Mouse (Mus musculus) forebrain, embryonic 12.5 days (tissue): ENCODE data around the gene Lrrc8c. TPM values are rescaled to one million over a fixed set of nuclear protein-coding genes. Genes with fewer than 3 reads are reported as not detected.

Experiments
- ATAC-seq: fragments of 200-750 bp; cut with Nextera tagmentation; 2 replicates; pipeline ENCODE4 v1.8.0; 2017; ENCODE audit warnings: moderate TSS enrichment; ENCODE audit not compliant: low FRiP score
- H3K27ac ChIP-seq: fragments of 300-500 bp; sonication (generic); 2 replicates; pipeline ENCODE4 v1.5.1; 2016; ENCODE audit warnings: mild to moderate bottlenecking
- H3K27me3 ChIP-seq: fragments of 300-500 bp; sonication (generic); 2 replicates; pipeline ENCODE4 v1.6.1; 2016; ENCODE audit warnings: mild to moderate bottlenecking
- H3K36me3 ChIP-seq: fragments of 300-500 bp; sonication (generic); replicated peaks from 2 replicates; pipeline ENCODE4 v1.6.1; 2016; ENCODE audit warnings: mild to moderate bottlenecking
- H3K4me1 ChIP-seq: fragments of 300-500 bp; sonication (generic); 2 replicates; pipeline ENCODE4 v1.6.1; 2016
- H3K4me2 ChIP-seq: fragments of 300-500 bp; sonication (generic); 2 replicates; pipeline ENCODE4 v1.6.1; 2016; ENCODE audit warnings: mild to moderate bottlenecking, moderate library complexity
- H3K4me3 ChIP-seq: fragments of 300-500 bp; sonication (generic); replicated peaks from 2 replicates; pipeline ENCODE4 v1.5.1; 2016; ENCODE audit warnings: mild to moderate bottlenecking
- H3K9ac ChIP-seq: fragments of 300-500 bp; sonication (generic); 2 replicates; pipeline ENCODE4 v1.6.1; 2016; ENCODE audit warnings: mild to moderate bottlenecking
- H3K9me3 ChIP-seq: fragments of 300-500 bp; sonication (generic); 2 replicates; pipeline ENCODE4 v1.6.1; 2016
- WGBS: fragments of 180-500 bp; shearing (Covaris S2); methylation state at CpG from one replicate; pipeline ENCODE4 v1.1.7; 2016; 5-methylcytosine and 5-hydroxymethylcytosine counted together
- polyA plus RNA-seq: library from polyadenylated mRNA; unstranded; fragments of >200 nt; fragmentation: Nextera tagmentation; extraction: Ambion mirVana; gene quantifications from 2 replicates; pipeline ENCODE4 v1.2.1, GENCODE M21; 2016

Lrrc8c gene
- polyA plus RNA-seq, 1 experiment from 2014 or later: 13.1 TPM

DNA sequence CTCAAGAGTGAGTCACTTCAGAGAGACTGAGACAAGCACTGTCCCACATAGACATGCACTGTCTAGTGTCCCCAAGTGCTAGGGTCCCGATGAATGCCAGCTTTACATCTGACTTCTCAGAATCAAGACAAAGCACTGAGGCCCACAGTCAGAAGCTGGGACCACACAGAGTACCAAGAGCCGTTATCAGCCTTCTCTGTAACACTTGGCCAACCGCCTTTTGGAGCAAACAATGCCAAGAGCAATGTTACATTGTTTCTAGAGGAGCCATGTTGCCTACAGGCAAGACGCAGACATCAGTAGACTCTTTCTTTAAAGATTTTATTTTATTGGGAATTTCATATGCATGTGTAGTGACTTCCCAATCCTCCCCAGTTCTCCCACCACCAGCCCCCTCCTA is 73.2 kb downstream of the Lrrc8c start:
- ATAC-seq: no peak
- WGBS: 86% methylated on average over 4 of the region's 4 CpGs
- no peak overlapping the region for H3K27ac ChIP-seq
- no peak overlapping the region for H3K4me3 ChIP-seq
- H3K9me3 ChIP-seq: no peaks in the 10 kb centered on the region
- H3K9ac ChIP-seq: no peak overlapping the region
- no peak overlapping the region for H3K4me2 ChIP-seq
- no peaks in the 10 kb centered on the region for H3K36me3 ChIP-seq
- no peaks in the 10 kb centered on the region for H3K27me3 ChIP-seq
- H3K4me1 ChIP-seq: peaks cover 4% of the 10 kb centered on the region

GRCm38 (mm10) chr5:105593630-105594029 is 74.4 kb downstream of the Lrrc8c start:
- no peak overlapping the region for H3K4me2 ChIP-seq
- no peak overlapping the region for H3K27ac ChIP-seq
- no peaks in the 10 kb centered on the region for H3K36me3 ChIP-seq
- WGBS: 94% methylated on average over 9 of the region's 9 CpGs
- no peaks in the 10 kb centered on the region for H3K4me1 ChIP-seq
- H3K9me3 ChIP-seq: no peaks in the 10 kb centered on the region
- no peak overlapping the region for H3K9ac ChIP-seq
- no peak for ATAC-seq
- H3K4me3 ChIP-seq: no peak overlapping the region
- H3K27me3 ChIP-seq: no peaks in the 10 kb centered on the region

- no peak for ATAC-seq
- Histone ChIP-seq H3K36me3 (no peaks in the 10 kb centered on the region), H3K4me3 (no peak overlapping the region), H3K4me1 (no peaks in the 10 kb centered on the region), H3K4me2 (no peak overlapping the region), H3K27me3 (no peaks in the 10 kb centered on the region), H3K9me3 (no peaks in the 10 kb centered on the region), H3K9ac (no peak overlapping the region), H3K27ac (no peak overlapping the region)
- WGBS: 82% methylated on average over 9 of the region's 9 CpGs
Measured at GRCm38 (mm10) chr5:105598866-105599265, 79.7 kb downstream of the Lrrc8c start.

GRCm38 (mm10) chr5:105599315-105599714 is 80.1 kb downstream of the Lrrc8c start:
- no peak for ATAC-seq
- no peaks in the 10 kb centered on the region for H3K27me3 ChIP-seq
- H3K27ac ChIP-seq: no peak overlapping the region
- WGBS: 61% methylated on average over 4 of the region's 4 CpGs
- H3K9me3 ChIP-seq: no peaks in the 10 kb centered on the region
- H3K4me3 ChIP-seq: no peak overlapping the region
- no peaks in the 10 kb centered on the region for H3K4me1 ChIP-seq
- H3K9ac ChIP-seq: no peak overlapping the region
- H3K36me3 ChIP-seq: no peaks in the 10 kb centered on the region
- H3K4me2 ChIP-seq: no peak overlapping the region

- Histone ChIP-seq H3K27me3 (no peaks in the 10 kb centered on the region), H3K9me3 (no peaks in the 10 kb centered on the region), H3K4me1 (no peaks in the 10 kb centered on the region), H3K9ac (no peak overlapping the region), H3K4me2 (no peak overlapping the region), H3K27ac (no peak overlapping the region), H3K36me3 (no peaks in the 10 kb centered on the region), H3K4me3 (no peak overlapping the region)
- WGBS: 63% methylated on average over 5 of the region's 5 CpGs
- no peak for ATAC-seq
Measured at GRCm38 (mm10) chr5:105600998-105601397, 81.8 kb downstream of the Lrrc8c start.

DNA sequence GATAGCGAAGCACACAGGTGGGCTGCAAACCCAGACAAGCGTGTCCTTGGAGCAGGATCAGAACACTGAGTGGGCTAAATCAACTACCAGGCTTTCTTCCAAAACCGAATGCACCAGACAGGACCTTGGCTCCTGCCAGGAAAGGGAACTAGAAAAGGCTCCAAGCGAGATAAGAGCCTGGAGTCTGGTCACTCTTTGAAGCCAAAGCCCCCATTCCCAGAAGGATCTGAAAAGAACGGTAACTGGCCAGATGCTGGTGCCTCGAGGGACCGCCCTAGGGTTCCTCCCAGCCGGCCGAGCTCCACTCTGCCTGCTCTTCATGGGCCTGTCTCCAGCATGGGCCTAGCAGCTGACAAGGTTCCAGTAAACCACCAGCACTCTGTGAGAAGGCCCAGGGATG is 83.4 kb downstream of the Lrrc8c start:
- no peak overlapping the region for H3K9ac ChIP-seq
- H3K27me3 ChIP-seq: no peaks in the 10 kb centered on the region
- no peak overlapping the region for H3K4me2 ChIP-seq
- no peaks in the 10 kb centered on the region for H3K9me3 ChIP-seq
- H3K4me3 ChIP-seq: no peak overlapping the region
- no peak overlapping the region for H3K27ac ChIP-seq
- no peak for ATAC-seq
- WGBS: 88% methylated on average over 9 of the region's 9 CpGs
- H3K4me1 ChIP-seq: no peaks in the 10 kb centered on the region
- peaks cover 13% of the 10 kb centered on the region for H3K36me3 ChIP-seq

GRCm38 (mm10) chr5:105605736-105606135 is 86.5 kb downstream of the Lrrc8c start:
- ATAC-seq: no peak
- Histone ChIP-seq H3K36me3 (peaks cover 26% of the 10 kb centered on the region), H3K27ac (no peak overlapping the region), H3K27me3 (no peaks in the 10 kb centered on the region), H3K9ac (no peak overlapping the region), H3K4me3 (no peak overlapping the region), H3K9me3 (no peaks in the 10 kb centered on the region), H3K4me2 (no peak overlapping the region), H3K4me1 (no peaks in the 10 kb centered on the region)
- 55% methylated on average over 9 of the region's 9 CpGs for WGBS

GRCm38 (mm10) chr5:105609683-105610082 is 90.5 kb downstream of the Lrrc8c start:
- no peaks in the 10 kb centered on the region for H3K27me3 ChIP-seq
- WGBS: 79% methylated on average over 12 of the region's 12 CpGs

GRCm38 (mm10) chr5:105613002-105613401 is 93.8 kb downstream of the Lrrc8c start:
- no peak for ATAC-seq
- Histone ChIP-seq H3K9ac (no peak overlapping the region), H3K27me3 (no peaks in the 10 kb centered on the region), H3K4me3 (no peak overlapping the region), H3K4me1 (peaks cover 5% of the 10 kb centered on the region), H3K4me2 (no peak overlapping the region), H3K27ac (no peak overlapping the region), H3K9me3 (no peaks in the 10 kb centered on the region), H3K36me3 (peaks cover 9% of the 10 kb centered on the region)
- WGBS: 72% methylated on average over 9 of the region's 9 CpGs

More at GRCm38 (mm10) chr5:105609683-105610082, 90.5 kb downstream of the Lrrc8c start:
- H3K9me3 ChIP-seq: no peaks in the 10 kb centered on the region
- ATAC-seq: peak; percentile 55; the same call in 1 of the 2 replicates
- peaks cover 5% of the 10 kb centered on the region for H3K4me1 ChIP-seq
- no peak overlapping the region for H3K4me3 ChIP-seq
- H3K9ac ChIP-seq: no peak overlapping the region
- H3K36me3 ChIP-seq: peaks cover 26% of the 10 kb centered on the region
- no peak overlapping the region for H3K27ac ChIP-seq
- no peak overlapping the region for H3K4me2 ChIP-seq

GRCm38 (mm10) chr5:105614000-105614399 is 94.8 kb downstream of the Lrrc8c start:
- H3K9me3 ChIP-seq: no peaks in the 10 kb centered on the region
- H3K27ac ChIP-seq: no peak overlapping the region
- 38% methylated on average over 5 of the region's 5 CpGs for WGBS
- H3K9ac ChIP-seq: no peak overlapping the region
- H3K4me2 ChIP-seq: no peak overlapping the region
- H3K4me1 ChIP-seq: peaks cover 5% of the 10 kb centered on the region
- H3K4me3 ChIP-seq: no peak overlapping the region
- 0 out of 2 replicates have a peak, but pooled peaks have one; percentile 20 for ATAC-seq
- peaks cover 2% of the 10 kb centered on the region; the same call in 1 of the 2 replicates for H3K36me3 ChIP-seq
- no peaks in the 10 kb centered on the region for H3K27me3 ChIP-seq

DNA sequence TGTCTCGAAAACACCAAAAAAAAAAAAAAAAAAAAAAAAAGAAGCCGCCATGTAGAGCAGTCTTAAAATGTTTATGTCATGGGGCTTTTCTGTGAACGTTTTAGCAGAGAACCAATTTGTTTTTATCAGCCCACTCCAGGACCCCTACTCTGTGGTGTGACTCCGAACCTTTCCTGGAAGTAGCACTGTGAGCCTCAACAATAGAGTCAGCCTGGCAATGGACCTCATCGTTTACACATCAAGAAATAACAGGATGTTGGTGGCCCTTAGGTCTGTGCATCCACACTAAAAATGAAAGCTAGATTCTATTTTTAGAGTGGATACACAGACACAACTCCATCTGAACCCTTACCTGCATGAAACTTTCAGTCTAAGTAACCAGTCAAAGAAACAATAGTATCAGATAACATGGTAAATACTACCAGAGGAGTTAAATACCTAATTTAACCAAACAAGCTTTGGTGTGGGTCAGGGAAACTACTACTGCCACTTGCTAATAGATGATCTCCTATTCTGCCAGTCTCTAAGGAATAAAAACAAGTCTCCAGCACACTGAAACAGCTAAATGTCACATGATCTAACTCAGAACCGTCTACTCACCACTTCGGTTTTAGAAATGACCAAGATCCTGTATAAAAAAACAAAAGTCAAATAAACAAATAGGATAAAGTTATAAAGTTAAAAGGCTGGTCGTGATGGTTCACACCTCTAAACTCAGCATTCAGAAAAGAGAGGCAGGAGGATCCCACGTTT is 95.7 kb downstream of the Lrrc8c start:
- H3K27me3 ChIP-seq: no peaks in the 10 kb centered on the region
- H3K4me3 ChIP-seq: no peak overlapping the region
- 86% methylated on average over 9 of the region's 9 CpGs for WGBS
- H3K4me1 ChIP-seq: peaks cover 5% of the 10 kb centered on the region
- no peaks in the 10 kb centered on the region for H3K9me3 ChIP-seq
- no peaks in the 10 kb centered on the region for H3K36me3 ChIP-seq
- no peak overlapping the region for H3K4me2 ChIP-seq
- ATAC-seq: no peak
- H3K9ac ChIP-seq: no peak overlapping the region
- H3K27ac ChIP-seq: no peak overlapping the region

DNA sequence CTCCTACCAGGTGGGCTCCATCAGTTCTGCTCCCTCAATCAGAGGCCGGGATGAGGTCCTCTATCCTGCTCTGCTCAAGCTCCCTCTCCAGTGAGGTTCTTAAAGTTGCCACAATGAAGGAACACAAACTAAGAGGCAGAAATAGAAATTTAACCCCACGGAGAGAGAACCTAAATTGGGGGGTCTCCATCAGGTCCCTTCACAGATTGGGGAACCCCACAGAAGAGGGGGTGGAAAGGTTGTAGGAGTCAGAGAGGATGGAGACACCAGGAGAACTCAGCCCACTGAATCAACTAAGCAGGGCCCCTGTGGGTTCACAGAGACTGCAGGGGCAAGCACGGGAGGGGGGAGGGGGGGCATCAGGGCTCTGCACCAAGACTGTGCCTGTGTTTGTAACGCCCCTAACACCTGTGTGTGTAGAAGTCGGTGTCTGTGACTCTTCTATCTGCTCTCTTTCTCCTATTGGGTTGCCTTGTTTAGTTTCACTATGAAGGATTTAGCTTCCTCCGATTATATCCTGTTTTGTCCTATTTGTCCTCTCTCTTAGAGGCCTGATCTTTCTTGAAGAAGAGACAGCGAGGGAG is 96.8 kb downstream of the Lrrc8c start:
- no peaks in the 10 kb centered on the region for H3K36me3 ChIP-seq
- WGBS: 73% methylated on average over 7 of the region's 7 CpGs
- H3K4me1 ChIP-seq: peaks cover 5% of the 10 kb centered on the region
- no peaks in the 10 kb centered on the region for H3K9me3 ChIP-seq
- H3K27me3 ChIP-seq: no peaks in the 10 kb centered on the region
- no peak overlapping the region for H3K9ac ChIP-seq
- no peak overlapping the region for H3K4me3 ChIP-seq
- no peak overlapping the region for H3K27ac ChIP-seq
- no peak for ATAC-seq
- H3K4me2 ChIP-seq: no peak overlapping the region

- Histone ChIP-seq H3K4me3 (no peak overlapping the region), H3K4me1 (peaks cover 5% of the 10 kb centered on the region), H3K9ac (no peak overlapping the region), H3K9me3 (no peaks in the 10 kb centered on the region), H3K27me3 (no peaks in the 10 kb centered on the region), H3K4me2 (no peak overlapping the region), H3K27ac (no peak overlapping the region), H3K36me3 (no peaks in the 10 kb centered on the region)
- 79% methylated on average over 5 of the region's 5 CpGs for WGBS
- ATAC-seq: no peak
Measured at GRCm38 (mm10) chr5:105616538-105616937, 97.3 kb downstream of the Lrrc8c start.
